Mouse (Mus musculus) G1E (cell line): ENCODE data around the gene Pdha1. TPM values are rescaled to one million over a fixed set of nuclear protein-coding genes. Genes with fewer than 3 reads are reported as not detected.

Source experiments
- ATAC-seq: 2 replicates; pipeline ENCODE4 v1.8.0; 2016; ENCODE audit warnings: mild to moderate bottlenecking; ENCODE audit not compliant: insufficient number of reproducible peaks, poor library complexity, low FRiP score, severe bottlenecking; ENCODE audit errors: extremely low read depth
- DNase-seq: peaks from one replicate; pipeline ENCODE4 v3.0.0; 2012; ENCODE audit warnings: low spot score
- H3K27me3 ChIP-seq: 2 replicates; pipeline ENCODE4 v1.6.1; 2012; ENCODE audit warnings: mild to moderate bottlenecking, low read length, inconsistent platforms; ENCODE audit not compliant: insufficient read depth
- H3K36me3 ChIP-seq: replicated peaks from 2 replicates; pipeline ENCODE3; 2012; ENCODE audit warnings: mild to moderate bottlenecking, inconsistent platforms
- H3K4me1 ChIP-seq: 2 replicates; pipeline ENCODE4 v1.6.1; 2012; ENCODE audit warnings: low read depth, low read length, inconsistent platforms, mixed read lengths; ENCODE audit not compliant: insufficient read depth
- H3K4me3 ChIP-seq: 2 replicates; pipeline ENCODE4 v1.5.1; 2012; ENCODE audit warnings: low read depth, mild to moderate bottlenecking, inconsistent platforms, low read length, moderate library complexity, mixed read lengths
- H3K9me3 ChIP-seq: replicated peaks from 2 replicates; pipeline ENCODE4 v1.6.1; 2012; ENCODE audit warnings: inconsistent platforms
- CTCF ChIP-seq: IDR thresholded peaks from 2 replicates; pipeline ENCODE4 v1.5.1; 2012; ENCODE audit warnings: low read depth, low read length, inconsistent platforms, mixed read lengths
- GATA1 ChIP-seq: IDR thresholded peaks from 2 replicates; pipeline ENCODE4 v1.6.1; 2012; ENCODE audit warnings: borderline replicate concordance, low read length, inconsistent platforms, mixed read lengths
- GATA2 ChIP-seq: IDR thresholded peaks from 2 replicates; pipeline ENCODE4 v1.6.1; 2012; ENCODE audit warnings: low read depth, low read length, inconsistent platforms, borderline replicate concordance
- POLR2AphosphoS5 ChIP-seq: IDR thresholded peaks from 2 replicates; pipeline ENCODE4 v1.6.1; 2012; ENCODE audit warnings: low read depth, low read length, inconsistent platforms; ENCODE audit not compliant: insufficient replicate concordance
- TAL1 ChIP-seq: conservative IDR thresholded peaks from 2 replicates; pipeline ENCODE4 v1.6.1; 2012; ENCODE audit warnings: low read depth, low read length, inconsistent platforms, mixed read lengths
- polyA plus RNA-seq: library from polyadenylated mRNA; stranded (reverse); fragments of >175 nt; gene quantifications from 2 replicates; pipeline ENCODE4 v1.2.3, GENCODE M21; 2012
- total RNA-seq, 2 experiments: library from RNA; stranded (forward) in 1 of 2; stranded (reverse) in 1 of 2; fragments of 200-1000 nt in 1 of 2; fragments of >200 nt in 1 of 2; fragmentation: Nextera tagmentation in 1 of 2; gene quantifications; 2 replicates each; pipeline ENCODE4 v1.2.3; 2014 to 2017

Pdha1 gene
- total and polyA plus RNA-seq, 3 experiments, result 14.0 to 124 (median 107) TPM

- Histone ChIP-seq H3K4me3 (peak overlapping the region; percentile 16; the same call in 1 of the 2 replicates), H3K9me3 (no peaks in the 10 kb centered on the region), H3K4me1 (peaks cover 8% of the 10 kb centered on the region; the same call in 1 of the 2 replicates), H3K36me3 (peaks cover 30% of the 10 kb centered on the region), H3K27me3 (no peaks in the 10 kb centered on the region)
- DNase-seq (no peak), ATAC-seq (no peak)
- no peak for TF ChIP-seq GATA2
- TF ChIP-seq TAL1, result no peak
- TF ChIP-seq POLR2AphosphoS5, result no peak
Observed at GRCm38 (mm10) chrX:160135719-160136118, 2.5 kb downstream of the Pdha1 start.

DNA sequence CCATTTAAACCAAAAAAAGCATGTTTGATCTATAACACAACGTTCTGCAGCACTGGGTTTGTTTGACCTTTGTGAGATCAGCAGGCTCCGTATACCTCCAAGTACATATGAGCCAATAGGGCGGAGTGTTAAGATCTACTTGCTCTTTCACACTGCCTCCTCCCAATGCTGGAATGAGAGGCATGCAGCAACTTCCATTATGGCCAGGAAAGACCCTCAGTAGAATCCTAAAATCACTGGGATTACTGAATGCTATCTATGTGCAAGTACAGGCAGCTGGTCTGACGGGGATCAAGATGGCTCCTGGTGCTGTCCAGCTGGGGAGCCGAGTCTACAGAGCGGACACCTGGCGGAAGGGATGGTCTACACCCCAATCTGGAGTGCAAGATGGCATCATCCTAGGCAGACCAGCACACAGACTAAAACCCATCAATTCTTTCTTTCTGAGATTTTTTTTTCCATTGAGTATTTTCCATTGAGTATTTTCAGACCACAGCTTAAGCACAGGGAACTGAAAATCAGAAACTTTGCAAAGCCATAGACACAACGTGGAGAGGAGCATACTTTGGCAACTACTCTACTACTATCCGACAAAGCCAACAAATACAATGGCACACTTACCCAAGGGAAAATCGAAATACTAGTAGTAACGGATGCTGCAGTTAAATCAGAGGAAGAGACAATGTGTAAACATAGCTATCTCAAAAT lies 3.9 kb downstream of the Pdha1 start:
- H3K27me3 ChIP-seq, result no peaks in the 10 kb centered on the region
- ATAC-seq (no peak), DNase-seq (no peak)
- H3K4me3 ChIP-seq, result no peak overlapping the region
- TF ChIP-seq GATA1 (no peak), GATA2 (no peak), TAL1 (no peak)
- no peaks in the 10 kb centered on the region for H3K9me3 ChIP-seq
- H3K4me1 ChIP-seq, result peaks cover 8% of the 10 kb centered on the region; the same call in 1 of the 2 replicates
- peaks cover 44% of the 10 kb centered on the region for H3K36me3 ChIP-seq

DNA sequence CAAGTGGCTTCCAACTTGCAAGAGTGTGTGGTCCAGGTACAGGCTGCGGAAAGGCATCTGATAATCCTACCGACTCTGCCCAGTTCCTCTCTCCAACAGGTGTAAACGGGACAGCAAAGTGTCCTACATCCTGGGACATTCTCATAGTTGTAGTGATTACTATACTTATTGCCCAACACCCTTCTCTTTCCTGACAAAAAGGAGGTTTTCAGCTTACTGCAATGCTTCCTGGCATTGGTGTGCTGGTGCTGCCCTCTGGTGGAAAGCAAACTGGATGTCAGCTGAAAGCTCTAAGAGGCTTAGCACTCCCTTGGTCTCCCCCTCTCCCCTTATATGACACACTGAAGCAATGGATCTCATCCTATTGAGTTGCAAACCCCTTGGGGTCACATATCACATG lies 21.6 kb downstream of the Pdha1 start:
- TF ChIP-seq POLR2AphosphoS5 (no peak), GATA2 (no peak), GATA1 (no peak), CTCF (peak; percentile 41; the same call in 1 of the 2 replicates), TAL1 (no peak)
- no peaks in the 10 kb centered on the region for H3K9me3 ChIP-seq
- H3K36me3 ChIP-seq, result peaks cover 40% of the 10 kb centered on the region
- DNase-seq, result peak; percentile 24
- 0 out of 2 replicates have a peak, but pooled peaks have one; percentile 17 for ATAC-seq
- peaks cover 32% of the 10 kb centered on the region for H3K4me1 ChIP-seq
- no peaks in the 10 kb centered on the region for H3K27me3 ChIP-seq
- H3K4me3 ChIP-seq, result no peak overlapping the region; the same call in 1 of the 2 replicates

DNA sequence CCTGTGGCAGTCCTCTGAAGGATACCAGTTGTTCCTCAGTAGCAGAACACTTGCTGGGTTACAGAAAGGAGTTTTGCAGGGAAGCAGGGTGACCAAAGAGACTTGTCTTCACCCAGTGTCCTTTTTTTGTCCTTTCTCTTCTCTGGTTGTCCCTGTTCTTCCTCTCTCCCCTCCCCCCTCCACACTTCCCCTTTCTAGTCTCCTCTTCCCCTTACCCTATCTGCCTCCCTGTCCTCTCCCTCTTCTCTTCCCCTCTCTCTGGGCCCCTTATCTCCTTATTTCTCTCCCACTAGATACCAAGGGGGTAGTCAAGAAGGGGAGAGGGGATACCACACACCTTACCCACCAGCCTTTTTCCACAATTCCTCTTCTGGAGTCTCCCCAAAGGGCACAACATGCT lies 22.1 kb downstream of the Pdha1 start:
- DNase-seq (no peak), ATAC-seq (0 out of 2 replicates have a peak, but pooled peaks have one; percentile 10)
- Histone ChIP-seq H3K4me3 (peak overlapping the region; percentile 22; the same call in 1 of the 2 replicates), H3K36me3 (peaks cover 35% of the 10 kb centered on the region), H3K9me3 (no peaks in the 10 kb centered on the region), H3K4me1 (peaks cover 32% of the 10 kb centered on the region), H3K27me3 (no peaks in the 10 kb centered on the region)
- TF ChIP-seq GATA2 (no peak), GATA1 (no peak), CTCF (no peak), TAL1 (no peak)

GRCm38 (mm10) chrX:160113777-160114176 lies 24.4 kb downstream of the Pdha1 start:
- Histone ChIP-seq H3K36me3 (peaks cover 14% of the 10 kb centered on the region), H3K27me3 (peaks cover 3% of the 10 kb centered on the region; the same call in 1 of the 2 replicates), H3K4me1 (peaks cover 32% of the 10 kb centered on the region), H3K9me3 (no peaks in the 10 kb centered on the region), H3K4me3 (no peak overlapping the region)
- DNase-seq (no peak), ATAC-seq (peak; percentile 83)
- TF ChIP-seq TAL1 (peak; percentile 42; the same call in 1 of the 2 replicates), CTCF (no peak)

DNA sequence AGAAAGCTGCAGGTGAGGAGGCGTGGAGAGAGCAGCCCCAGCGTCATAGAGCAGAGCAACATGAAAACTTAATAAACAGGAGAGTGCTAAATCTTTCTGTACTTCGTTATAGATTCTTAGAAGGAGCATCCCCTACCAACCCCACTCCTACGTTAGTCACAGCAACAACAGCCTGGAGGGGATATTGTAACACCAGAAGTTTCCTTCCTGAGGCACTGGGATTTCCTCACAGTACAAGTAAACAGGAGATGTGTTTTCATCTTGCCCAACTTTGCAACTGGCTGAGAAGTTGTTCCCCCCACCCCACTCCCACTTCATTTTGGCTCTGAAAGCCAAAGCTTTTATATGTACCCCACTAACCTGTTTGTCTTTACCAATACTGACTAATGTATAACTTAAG lies 30.4 kb downstream of the Pdha1 start:
- no peaks in the 10 kb centered on the region for H3K9me3 ChIP-seq
- H3K27me3 ChIP-seq, result peaks cover 3% of the 10 kb centered on the region; the same call in 1 of the 2 replicates
- ATAC-seq (no peak), DNase-seq (no peak)
- no peak overlapping the region for H3K4me3 ChIP-seq
- no peak for TF ChIP-seq CTCF
- TF ChIP-seq POLR2AphosphoS5, result no peak
- TF ChIP-seq GATA2, result no peak
- TF ChIP-seq TAL1, result no peak
- TF ChIP-seq GATA1, result no peak
- no peaks in the 10 kb centered on the region for H3K36me3 ChIP-seq
- no peaks in the 10 kb centered on the region for H3K4me1 ChIP-seq
